Mouse (Mus musculus): Measurements from ENCODE around the gene Ctnnd1.
"Not testable (repeated sequence)": the region's sequence is repeated elsewhere in the genome, so short reads cannot be mapped to it uniquely, and the experiment has no call there.

The Ctnnd1 gene

GRCm38 (mm10) chr2:84650464-84651195 is at the start of gene Ctnnd1:
TSS of gene Ctnnd1 (minus strand) at chr2:84650765.
- DNase-seq (ENCODE audit: low read depth) = peak; percentile 74

- DNase-seq (ENCODE audit: low read depth) = no peak
These were observed 44.6 kb upstream of the Ctnnd1 start for GRCm38 (mm10) chr2:84695007-84695695.

- no peak for DNase-seq (ENCODE audit: low read depth)
These were observed 39.5 kb upstream of the Ctnnd1 start for GRCm38 (mm10) chr2:84690050-84690449.

GRCm38 (mm10) chr2:84688080-84688844 is 37.7 kb upstream of the Ctnnd1 start:
- no peak for DNase-seq (ENCODE audit: low read depth)

- DNase-seq (ENCODE audit: low read depth) = no peak
These were observed 32.1 kb upstream of the Ctnnd1 start for GRCm38 (mm10) chr2:84682605-84683183.

GRCm38 (mm10) chr2:84679016-84679415 is 28.5 kb upstream of the Ctnnd1 start, which contains the start of gene Tmx2:
TSS of gene Tmx2 (minus strand) at chr2:84679140.
- DNase-seq (ENCODE audit: low read depth) = no peak

GRCm38 (mm10) chr2:84677968-84678880 is 27.7 kb upstream of the Ctnnd1 start, which contains the start of the genes Gm28635 and Med19:
TSS of gene Gm28635 (minus strand) at chr2:84678041.
TSS of gene Med19 (plus strand) at chr2:84678402.
- DNase-seq (ENCODE audit: low read depth) = peak; percentile 100

GRCm38 (mm10) chr2:84677270-84677967 is 26.9 kb upstream of the Ctnnd1 start:
- no peak for DNase-seq (ENCODE audit: low read depth)

- not testable (repeated sequence) for DNase-seq (ENCODE audit: low read depth)
These were observed 21.0 kb upstream of the Ctnnd1 start for GRCm38 (mm10) chr2:84671535-84671934.

- peak; percentile 89 for DNase-seq (ENCODE audit: low read depth)
These were observed 20.0 kb upstream of the Ctnnd1 start, which contains the start of gene Selenoh for GRCm38 (mm10) chr2:84670569-84670933. TSS of gene Selenoh (minus strand) at chr2:84670770.

- no peak for DNase-seq (ENCODE audit: low read depth)
These were observed 19.4 kb upstream of the Ctnnd1 start for GRCm38 (mm10) chr2:84669828-84670568.

- DNase-seq (ENCODE audit: low read depth) = no peak
These were observed 15.5 kb upstream of the Ctnnd1 start for GRCm38 (mm10) chr2:84666081-84666480.

- DNase-seq (ENCODE audit: low read depth) = no peak
These were observed 12.3 kb upstream of the Ctnnd1 start for GRCm38 (mm10) chr2:84662866-84663265.

- DNase-seq (ENCODE audit: low read depth) = no peak
These were observed 9.7 kb upstream of the Ctnnd1 start for GRCm38 (mm10) chr2:84660253-84660652.

- DNase-seq (ENCODE audit: low read depth) = no peak
These were observed 8.2 kb upstream of the Ctnnd1 start, which contains the start of gene Btbd18 for GRCm38 (mm10) chr2:84658806-84659205. TSS of gene Btbd18 (plus strand) at chr2:84659079.

- no peak for DNase-seq (ENCODE audit: low read depth)
These were observed 5.3 kb upstream of the Ctnnd1 start for GRCm38 (mm10) chr2:84655864-84656263.

GRCm38 (mm10) chr2:84653354-84653753 is 2.8 kb upstream of the Ctnnd1 start:
- DNase-seq (ENCODE audit: low read depth) = no peak

- no peak for DNase-seq (ENCODE audit: low read depth)
These were observed 891 bp downstream of the Ctnnd1 start for GRCm38 (mm10) chr2:84649674-84650073.

- no peak for DNase-seq (ENCODE audit: low read depth)
These were observed 2.2 kb downstream of the Ctnnd1 start for GRCm38 (mm10) chr2:84648369-84648768.

All from c-Kit-positive CD71-positive TER-119-negative erythroid progenitor cells, embryonic 14.5 days (primary cell).